Mouse (Mus musculus): ENCODE data around the gene Mif. TPM values are rescaled to one million over a fixed set of nuclear protein-coding genes. Genes with fewer than 3 reads are reported as not detected.

Gene Mif
- polyA plus RNA-seq, 1 experiment from 2014 or later, result 1,576 TPM

- Histone ChIP-seq H3K4me3 (no peak overlapping the region), H3K27me3 (peaks cover 35% of the 10 kb centered on the region), H3K9ac (no peak overlapping the region), H3K36me3 (no peaks in the 10 kb centered on the region), H3K9me3 (no peaks in the 10 kb centered on the region), H3K4me1 (replicated peaks) (peaks cover 32% of the 10 kb centered on the region), H3K4me2 (no peak overlapping the region), H3K27ac (no peak overlapping the region)
- ATAC-seq (ENCODE audit: low FRiP score), result no peak
- WGBS, result 66% methylated on average over 13 of the region's 13 CpGs
These were observed 27.7 kb downstream of the Mif start for GRCm38 (mm10) chr10:75832272-75832895.

DNA sequence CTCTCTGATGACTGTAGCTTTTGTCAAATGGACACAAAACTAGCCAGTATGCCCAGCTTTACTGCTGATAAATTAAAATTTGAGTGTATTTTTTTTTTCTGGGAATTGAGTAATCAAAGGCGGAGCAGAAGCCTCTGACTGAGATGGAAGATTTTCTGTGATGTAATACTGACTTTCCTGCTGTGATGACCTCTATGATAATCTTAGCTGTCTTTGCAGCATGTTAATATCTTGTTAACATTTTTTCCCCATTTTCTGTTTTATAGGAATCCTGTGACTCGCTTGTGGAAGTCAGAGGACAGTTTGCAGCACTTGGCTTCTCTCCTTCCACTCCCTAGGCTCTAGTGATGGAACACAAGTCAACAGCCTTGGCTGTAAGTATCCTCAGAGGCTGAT is 29.8 kb downstream of the Mif start:
- Histone ChIP-seq H3K27ac (no peak overlapping the region), H3K27me3 (peaks cover 34% of the 10 kb centered on the region), H3K9me3 (no peaks in the 10 kb centered on the region), H3K9ac (no peak overlapping the region), H3K4me3 (no peak overlapping the region), H3K36me3 (no peaks in the 10 kb centered on the region), H3K4me2 (no peak overlapping the region), H3K4me1 (replicated peaks) (peaks cover 20% of the 10 kb centered on the region)
- WGBS, result 87% methylated on average over 2 of the region's 2 CpGs
- ATAC-seq (ENCODE audit: low FRiP score), result no peak

DNA sequence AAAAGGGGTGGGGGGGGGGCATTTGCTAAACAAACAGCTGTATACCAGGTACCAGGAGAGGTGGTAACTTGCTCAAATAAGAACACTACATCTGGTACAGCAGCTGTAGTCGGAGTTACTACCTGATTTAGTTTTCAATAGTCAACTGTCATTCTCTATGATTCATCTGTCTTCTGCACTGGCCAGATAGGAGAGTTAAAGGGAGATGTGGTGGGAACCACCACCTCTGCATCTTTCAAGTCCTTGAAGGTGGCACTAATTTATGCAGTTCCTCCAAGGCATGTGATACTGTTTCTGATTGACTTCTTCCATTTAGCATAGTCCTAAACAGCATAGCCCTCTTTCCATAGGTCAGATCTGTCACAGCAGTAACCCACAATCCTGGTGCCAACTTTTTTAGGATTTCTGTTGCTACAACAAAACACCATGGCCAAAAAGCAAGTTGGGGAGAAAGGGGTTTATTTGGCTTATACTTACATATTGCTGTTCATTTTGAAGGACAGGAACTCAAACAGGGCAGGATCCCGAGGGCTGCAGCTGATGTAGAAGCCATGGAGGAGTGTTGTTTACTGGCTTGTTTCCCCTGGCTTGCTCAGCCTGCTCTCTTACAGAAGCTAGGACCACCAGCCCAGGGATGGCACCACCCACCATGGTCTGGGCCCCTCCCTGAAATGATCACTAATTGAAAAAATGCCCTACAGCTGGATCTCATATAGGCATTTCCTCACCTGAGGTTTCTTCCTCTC is 30.3 kb downstream of the Mif start:
- no peaks in the 10 kb centered on the region for H3K9me3 ChIP-seq
- 88% methylated on average over 2 of the region's 2 CpGs for WGBS
- peaks cover 14% of the 10 kb centered on the region for H3K4me1 ChIP-seq (replicated peaks)
- H3K4me3 ChIP-seq, result no peak overlapping the region
- no peak overlapping the region for H3K9ac ChIP-seq
- no peak for ATAC-seq (ENCODE audit: low FRiP score)
- H3K27ac ChIP-seq, result no peak overlapping the region
- H3K36me3 ChIP-seq, result no peaks in the 10 kb centered on the region
- H3K27me3 ChIP-seq, result peaks cover 28% of the 10 kb centered on the region
- H3K4me2 ChIP-seq, result no peak overlapping the region

- Histone ChIP-seq H3K9ac (no peak overlapping the region), H3K36me3 (no peaks in the 10 kb centered on the region), H3K4me1 (replicated peaks) (peaks cover 2% of the 10 kb centered on the region; the same call in 1 of the 2 replicates), H3K27me3 (peaks cover 16% of the 10 kb centered on the region), H3K27ac (no peak overlapping the region), H3K9me3 (no peaks in the 10 kb centered on the region), H3K4me2 (no peak overlapping the region), H3K4me3 (no peak overlapping the region)
- 0 out of 2 replicates have a peak, but pooled peaks have one; percentile 30 for ATAC-seq (ENCODE audit: low FRiP score)
These were observed 31.5 kb downstream of the Mif start for GRCm38 (mm10) chr10:75828500-75828931.

- no peaks in the 10 kb centered on the region; the same call in 1 of the 2 replicates for H3K9me3 ChIP-seq
- no peak overlapping the region for H3K9ac ChIP-seq
- no peaks in the 10 kb centered on the region for H3K36me3 ChIP-seq
- ATAC-seq (ENCODE audit: low FRiP score), result no peak; the same call in 1 of the 2 replicates
- H3K4me1 ChIP-seq (replicated peaks), result no peaks in the 10 kb centered on the region
- WGBS, result 95% methylated on average over 4 of the region's 4 CpGs
- no peak overlapping the region for H3K4me3 ChIP-seq
- no peak overlapping the region for H3K27ac ChIP-seq
- peaks cover 9% of the 10 kb centered on the region; the same call in 1 of the 2 replicates for H3K27me3 ChIP-seq
- H3K4me2 ChIP-seq, result no peak overlapping the region
These were observed 32.2 kb downstream of the Mif start for GRCm38 (mm10) chr10:75827668-75828360.

- ATAC-seq (ENCODE audit: low FRiP score), result no peak
- WGBS, result 87% methylated on average over 4 of the region's 4 CpGs
- no peak overlapping the region for H3K27ac ChIP-seq
- H3K4me1 ChIP-seq (replicated peaks), result no peaks in the 10 kb centered on the region
- no peak overlapping the region for H3K4me3 ChIP-seq
- H3K9me3 ChIP-seq, result no peaks in the 10 kb centered on the region; the same call in 1 of the 2 replicates
- H3K27me3 ChIP-seq, result no peaks in the 10 kb centered on the region
- H3K9ac ChIP-seq, result no peak overlapping the region
- no peaks in the 10 kb centered on the region for H3K36me3 ChIP-seq
- H3K4me2 ChIP-seq, result no peak overlapping the region
These were observed 35.5 kb downstream of the Mif start for GRCm38 (mm10) chr10:75824530-75824929.

DNA sequence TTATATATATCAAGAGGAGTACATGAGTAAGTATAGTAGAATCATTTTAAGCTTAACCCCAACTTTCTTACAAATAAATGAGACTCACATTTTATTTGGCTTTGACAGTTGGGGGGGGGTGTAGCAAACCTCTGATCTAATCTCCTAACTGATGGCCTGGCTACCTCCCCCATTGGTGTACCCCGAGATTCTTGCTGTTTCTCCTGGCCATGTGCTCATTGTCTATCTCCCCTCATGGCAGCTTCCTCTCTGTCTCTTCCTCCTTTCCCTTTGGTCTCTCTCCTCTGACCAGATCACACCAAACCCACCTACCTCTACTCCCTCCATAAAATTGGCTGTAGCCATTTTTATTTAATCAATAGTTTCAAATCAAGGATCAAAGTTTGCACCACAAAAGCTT is 36.3 kb downstream of the Mif start:
- no peaks in the 10 kb centered on the region for H3K36me3 ChIP-seq
- 88% methylated on average over 1 of the region's 1 CpGs for WGBS
- no peak for ATAC-seq (ENCODE audit: low FRiP score)

GRCm38 (mm10) chr10:75822443-75822842 is 37.6 kb downstream of the Mif start, which contains the start of gene Gstt4:
TSS of gene Gstt4 (minus strand) at chr10:75822543.
- no peaks in the 10 kb centered on the region for H3K4me1 ChIP-seq (replicated peaks)
- WGBS, result 100% methylated on average over 2 of the region's 2 CpGs
- no peak within 1 kb of the TSS for H3K27ac ChIP-seq
- H3K9me3 ChIP-seq, result no peaks in the 10 kb centered on the region; the same call in 1 of the 2 replicates
- no peak within 1 kb of the TSS for H3K9ac ChIP-seq
- H3K4me2 ChIP-seq, result no peak within 1 kb of the TSS
- ATAC-seq (ENCODE audit: low FRiP score), result no peak
- no peaks in the 10 kb centered on the region for H3K27me3 ChIP-seq
- no peaks in the 10 kb centered on the region for H3K36me3 ChIP-seq
- no peak within 1 kb of the TSS for H3K4me3 ChIP-seq

More for the DNA sequence above, 36.3 kb downstream of the Mif start:
- H3K27ac ChIP-seq, result no peak overlapping the region
- no peak overlapping the region for H3K9ac ChIP-seq
- no peaks in the 10 kb centered on the region for H3K27me3 ChIP-seq
- H3K4me2 ChIP-seq, result no peak overlapping the region
- no peaks in the 10 kb centered on the region for H3K4me1 ChIP-seq (replicated peaks)
- no peak overlapping the region for H3K4me3 ChIP-seq
- no peaks in the 10 kb centered on the region; the same call in 1 of the 2 replicates for H3K9me3 ChIP-seq

DNA sequence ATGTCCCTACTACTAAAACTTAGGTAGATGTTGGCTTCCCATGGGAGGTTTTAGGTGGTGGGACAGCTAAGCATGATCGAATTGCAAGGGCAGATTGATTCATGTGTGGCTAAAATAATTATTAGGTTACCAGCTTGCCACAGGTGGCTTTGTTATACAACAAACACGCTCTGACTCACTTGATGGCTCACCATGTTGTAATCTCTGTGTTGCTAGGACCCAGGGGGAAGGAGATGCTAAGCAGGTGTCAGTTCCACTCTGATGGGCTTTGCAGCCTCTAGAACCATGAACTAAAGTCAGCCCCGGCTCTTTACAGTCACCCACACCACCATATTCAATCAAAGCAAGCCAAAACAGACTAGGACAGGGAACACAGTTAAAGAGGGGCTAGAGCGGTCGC is 40.2 kb downstream of the Mif start:
- H3K4me3 ChIP-seq, result no peak overlapping the region
- 89% methylated on average over 5 of the region's 5 CpGs for WGBS
- ATAC-seq (ENCODE audit: low FRiP score), result no peak
- H3K27me3 ChIP-seq, result no peaks in the 10 kb centered on the region
- no peaks in the 10 kb centered on the region; the same call in 1 of the 2 replicates for H3K9me3 ChIP-seq
- H3K4me1 ChIP-seq (replicated peaks), result no peaks in the 10 kb centered on the region
- no peak overlapping the region for H3K9ac ChIP-seq
- H3K36me3 ChIP-seq, result no peaks in the 10 kb centered on the region
- H3K27ac ChIP-seq, result no peak overlapping the region
- no peak overlapping the region for H3K4me2 ChIP-seq

DNA sequence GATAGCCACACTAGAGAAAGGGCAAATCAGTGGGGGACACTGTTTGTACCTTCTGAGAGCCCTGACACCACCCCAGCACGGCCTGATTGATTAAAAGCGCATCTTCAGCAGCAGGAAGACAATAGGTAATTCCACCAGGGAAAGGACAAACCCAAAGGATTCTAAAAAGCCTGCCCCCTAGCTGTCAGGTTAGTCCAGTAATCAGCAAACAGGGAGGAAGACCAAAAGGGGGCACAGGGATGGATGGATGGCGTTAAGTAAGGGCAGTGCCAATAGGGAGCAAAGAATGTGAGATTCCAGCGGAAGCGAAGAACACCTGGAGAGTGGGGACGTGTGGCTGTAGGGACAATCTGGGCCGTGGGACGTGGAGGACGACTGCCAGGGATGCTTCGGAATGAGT is 41.4 kb downstream of the Mif start:
- H3K36me3 ChIP-seq, result no peaks in the 10 kb centered on the region
- no peaks in the 10 kb centered on the region for H3K27me3 ChIP-seq
- no peaks in the 10 kb centered on the region for H3K4me1 ChIP-seq (replicated peaks)
- ATAC-seq (ENCODE audit: low FRiP score), result no peak
- 61% methylated on average over 10 of the region's 10 CpGs for WGBS
- no peaks in the 10 kb centered on the region; the same call in 1 of the 2 replicates for H3K9me3 ChIP-seq
- no peak overlapping the region for H3K4me3 ChIP-seq
- no peak overlapping the region for H3K9ac ChIP-seq
- no peak overlapping the region for H3K4me2 ChIP-seq
- no peak overlapping the region for H3K27ac ChIP-seq

Data from hindbrain, embryonic 13.5 days (tissue).